Mouse (Mus musculus) spleen, adult 2 months (tissue): ENCODE measurements at regions not wholly inside any gene's neighbourhood (a gene's known extent, or its start where the extent isn't known, plus 50 kb on each side); places are given as distances from the start of the nearest gene placed in this dataset.

Source experiments
- CTCF ChIP-seq: fragments of 200-500 bp; IDR thresholded peaks from 2 replicates; pipeline ENCODE4 v1.5.1; 2011; ENCODE audit warnings: mild to moderate bottlenecking, inconsistent platforms; ENCODE audit not compliant: insufficient read depth, insufficient read length, insufficient replicate concordance; ENCODE audit errors: extremely low read depth
- POLR2A ChIP-seq: fragments of 200-500 bp; IDR thresholded peaks from 2 replicates; pipeline ENCODE4 v1.6.1; 2011; ENCODE audit warnings: low read depth, low read length, inconsistent platforms

DNA sequence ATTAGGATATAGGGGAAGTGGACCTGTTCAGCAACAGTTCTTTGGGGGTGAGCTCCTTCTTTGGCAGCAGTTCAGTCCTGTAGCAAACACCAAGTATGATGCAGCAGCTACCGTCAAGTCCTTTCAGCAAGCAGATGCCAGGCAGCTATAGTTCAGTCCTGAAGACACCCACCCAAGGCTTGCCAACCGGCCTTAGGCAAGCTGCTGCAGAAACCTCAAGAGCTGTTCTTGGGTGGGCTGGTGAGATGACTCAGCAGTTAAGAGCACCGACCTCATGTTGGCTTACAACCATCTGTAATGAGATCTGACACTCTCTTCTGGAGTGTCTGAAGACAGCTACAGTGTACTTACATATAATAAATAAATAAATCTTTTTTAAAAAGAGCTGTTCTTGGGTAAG is 53.6 kb upstream of the Msn start:
- TF ChIP-seq CTCF = no peak
- no peak for TF ChIP-seq POLR2A
